Mouse (Mus musculus) forebrain, postnatal 0 days (tissue): ENCODE data around the gene Csta1. TPM values are rescaled to one million over a fixed set of nuclear protein-coding genes. Genes with fewer than 3 reads are reported as not detected.

Experiments used
- ATAC-seq: fragments of 200-750 bp; cut with Nextera tagmentation; 2 replicates; pipeline ENCODE4 v1.8.0; 2017; ENCODE audit warnings: mild to moderate bottlenecking, moderate library complexity
- DNase-seq: peaks from one replicate; pipeline ENCODE4 v3.0.0-alpha.2; 2015
- H3K27ac ChIP-seq: fragments of 300-500 bp; sonication (generic); 2 replicates; pipeline ENCODE4 v1.5.1; 2014; ENCODE audit warnings: low read depth, mild to moderate bottlenecking, antibody characterized with exemption, low read length, moderate library complexity, mixed read lengths
- H3K27me3 ChIP-seq: fragments of 300-500 bp; sonication (generic); 2 replicates; pipeline ENCODE4 v1.6.1; 2014; ENCODE audit warnings: mild to moderate bottlenecking, low read length, mixed read lengths; ENCODE audit not compliant: insufficient read depth
- H3K36me3 ChIP-seq: fragments of 300-500 bp; sonication (generic); 2 replicates; pipeline ENCODE4 v1.6.1; 2014; ENCODE audit warnings: mild to moderate bottlenecking, moderate library complexity; ENCODE audit not compliant: insufficient read depth
- H3K4me1 ChIP-seq: fragments of 300-500 bp; sonication (generic); 2 replicates; pipeline ENCODE4 v1.6.1; 2014; ENCODE audit warnings: antibody characterized with exemption; ENCODE audit not compliant: insufficient read depth
- H3K4me2 ChIP-seq: fragments of 300-500 bp; sonication (generic); 2 replicates; pipeline ENCODE4 v1.6.1; 2014; ENCODE audit warnings: low read depth, mild to moderate bottlenecking, moderate library complexity
- H3K4me3 ChIP-seq: fragments of 300-500 bp; sonication (generic); 2 replicates; pipeline ENCODE4 v1.5.1; 2014; ENCODE audit warnings: low read depth, low read length, mixed read lengths
- H3K9ac ChIP-seq: fragments of 300-500 bp; sonication (generic); 2 replicates; pipeline ENCODE4 v1.6.1; 2014; ENCODE audit warnings: mild to moderate bottlenecking
- H3K9me3 ChIP-seq: fragments of 300-500 bp; sonication (generic); 2 replicates; pipeline ENCODE4 v1.6.1; 2016; ENCODE audit warnings: low read length
- CTCF ChIP-seq: sonication (generic); IDR thresholded peaks from 2 replicates; pipeline ENCODE4 v1.5.1; 2016; ENCODE audit warnings: antibody characterized with exemption, control low read depth, low read depth
- WGBS: fragments of 180-500 bp; shearing (Covaris S2); extraction: QIAGEN DNeasy Blood & Tissue Kit; methylation state at CpG from one replicate; pipeline ENCODE4 v1.1.7; 2014; 5-methylcytosine and 5-hydroxymethylcytosine counted together
- polyA plus RNA-seq: library from polyadenylated mRNA; unstranded; fragments of >200 nt; fragmentation: Nextera tagmentation; extraction: Ambion mirVana; gene quantifications from 2 replicates; pipeline ENCODE4 v1.2.1, GENCODE M21; 2015
- total RNA-seq: library from RNA; depleted of rRNA; stranded (reverse); fragments of >200 nt; gene quantifications from 2 replicates; pipeline ENCODE4 v1.2.3, GENCODE M21; 2014; rRNA removed

The Csta1 gene
- total and polyA plus RNA-seq, 2 experiments from 2014 or later, result not detected

- no peak overlapping the region for H3K27ac ChIP-seq
- H3K4me1 ChIP-seq, result no peaks in the 10 kb centered on the region
- no peak overlapping the region for H3K4me3 ChIP-seq
- H3K9me3 ChIP-seq, result no peaks in the 10 kb centered on the region
- H3K4me2 ChIP-seq, result no peak overlapping the region
- DNase-seq (no peak), ATAC-seq (no peak)
- WGBS, result 89% methylated on average over 7 of the region's 7 CpGs
- TF ChIP-seq CTCF, result no peak
- no peak overlapping the region for H3K9ac ChIP-seq
- H3K27me3 ChIP-seq, result no peaks in the 10 kb centered on the region
- H3K36me3 ChIP-seq, result peaks cover 18% of the 10 kb centered on the region
These were observed 42.0 kb downstream of the Csta1 start for GRCm38 (mm10) chr16:36089065-36089464.

- DNase-seq (no peak), ATAC-seq (no peak)
- no peak overlapping the region for H3K9ac ChIP-seq
- H3K9me3 ChIP-seq, result no peaks in the 10 kb centered on the region
- no peaks in the 10 kb centered on the region for H3K27me3 ChIP-seq
- no peak overlapping the region for H3K4me2 ChIP-seq
- H3K27ac ChIP-seq, result no peak overlapping the region
- TF ChIP-seq CTCF, result no peak
- H3K4me3 ChIP-seq, result no peak overlapping the region
- H3K36me3 ChIP-seq, result peaks cover 23% of the 10 kb centered on the region
- WGBS, result 83% methylated on average over 4 of the region's 4 CpGs
- no peaks in the 10 kb centered on the region for H3K4me1 ChIP-seq
These were observed 43.2 kb downstream of the Csta1 start for GRCm38 (mm10) chr16:36087846-36088245.

- no peak for TF ChIP-seq CTCF
- DNase-seq, result no peak
- Histone ChIP-seq H3K4me2 (no peak overlapping the region), H3K4me1 (no peaks in the 10 kb centered on the region), H3K9ac (no peak overlapping the region), H3K27ac (no peak overlapping the region), H3K27me3 (no peaks in the 10 kb centered on the region), H3K36me3 (peaks cover 6% of the 10 kb centered on the region; the same call in 1 of the 2 replicates), H3K4me3 (no peak overlapping the region), H3K9me3 (no peaks in the 10 kb centered on the region)
- no peak for ATAC-seq
- 99% methylated on average over 3 of the region's 3 CpGs for WGBS
These were observed 51.1 kb downstream of the Csta1 start for GRCm38 (mm10) chr16:36079916-36080315.

- 89% methylated on average over 3 of the region's 3 CpGs for WGBS
- Histone ChIP-seq H3K27me3 (no peaks in the 10 kb centered on the region), H3K4me2 (no peak overlapping the region), H3K9me3 (no peaks in the 10 kb centered on the region), H3K4me1 (peaks cover 11% of the 10 kb centered on the region), H3K9ac (no peak overlapping the region), H3K36me3 (no peaks in the 10 kb centered on the region; the same call in 1 of the 2 replicates), H3K27ac (no peak overlapping the region), H3K4me3 (no peak overlapping the region)
- TF ChIP-seq CTCF, result no peak
- DNase-seq (no peak), ATAC-seq (no peak)
These were observed 56.3 kb downstream of the Csta1 start for GRCm38 (mm10) chr16:36074772-36075171.

- TF ChIP-seq CTCF, result no peak
- peak overlapping the region; percentile 96; the same call in 1 of the 2 replicates for H3K27ac ChIP-seq
- no peaks in the 10 kb centered on the region for H3K36me3 ChIP-seq
- peak overlapping the region; percentile 71 for H3K4me3 ChIP-seq
- peak overlapping the region; percentile 79 for H3K4me2 ChIP-seq
- ATAC-seq (no peak), DNase-seq (no peak)
- no peaks in the 10 kb centered on the region for H3K9me3 ChIP-seq
- H3K27me3 ChIP-seq, result no peaks in the 10 kb centered on the region
- WGBS, result 32% methylated on average over 8 of the region's 8 CpGs
- peak overlapping the region; percentile 83 for H3K9ac ChIP-seq
- H3K4me1 ChIP-seq, result peaks cover 16% of the 10 kb centered on the region
These were observed 58.5 kb downstream of the Csta1 start for GRCm38 (mm10) chr16:36072410-36073011.

GRCm38 (mm10) chr16:36071450-36072379 is 59.3 kb downstream of the Csta1 start, which contains the start of the genes Fam162a and Ccdc58:
Gene Fam162a, minus strand, starts transcription at chr16:36071594.
Gene Ccdc58, plus strand, starts transcription at chr16:36071685.
- H3K9me3 ChIP-seq, result no peaks in the 10 kb centered on the region
- H3K4me3 ChIP-seq, result peak within 1 kb of the TSS; percentile 71
- H3K9ac ChIP-seq, result peak within 1 kb of the TSS; percentile 83
- no peaks in the 10 kb centered on the region for H3K27me3 ChIP-seq
- peak; percentile 97 for ATAC-seq
- TF ChIP-seq CTCF, result peak; percentile 3; the same call in 1 of the 2 replicates
- H3K27ac ChIP-seq, result peak within 1 kb of the TSS; percentile 96
- peaks cover 16% of the 10 kb centered on the region for H3K4me1 ChIP-seq
- peak within 1 kb of the TSS; percentile 79 for H3K4me2 ChIP-seq
- 2% methylated on average over 72 of the region's 81 CpGs for WGBS
- DNase-seq, result peak; percentile 95
- no peaks in the 10 kb centered on the region for H3K36me3 ChIP-seq

- Histone ChIP-seq H3K27me3 (no peaks in the 10 kb centered on the region), H3K9ac (peak overlapping the region; percentile 83), H3K4me2 (peak overlapping the region; percentile 79), H3K4me3 (peak overlapping the region; percentile 71), H3K9me3 (no peaks in the 10 kb centered on the region), H3K4me1 (peaks cover 16% of the 10 kb centered on the region), H3K27ac (peak overlapping the region; percentile 96), H3K36me3 (no peaks in the 10 kb centered on the region)
- no peak for TF ChIP-seq CTCF
- WGBS, result 0% methylated on average over 16 of the region's 16 CpGs
- DNase-seq (no peak), ATAC-seq (peak; percentile 58; the same call in 1 of the 2 replicates)
These were observed 60.0 kb downstream of the Csta1 start for GRCm38 (mm10) chr16:36071071-36071449.

Other genes starting within 250 kb of the Csta1 start
- 3.3 and 5.1 TPM in 2 replicates for gene Parp9, start 192.8 kb downstream of the Csta1 start, total RNA-seq
- 2.3 and 3.2 TPM in 2 replicates for gene Parp9, start 192.8 kb downstream of the Csta1 start, polyA plus RNA-seq
- gene Dtx3l, start 192.1 kb downstream of the Csta1 start, total RNA-seq, result 1.2 and 2.3 TPM in 2 replicates
- 1.1 TPM in 2 replicates for gene Dtx3l, start 192.1 kb downstream of the Csta1 start, polyA plus RNA-seq
- gene Kpna1, start 152.5 kb downstream of the Csta1 start, total RNA-seq, result 83.2 and 97.1 TPM in 2 replicates
- 51.0 and 59.7 TPM in 2 replicates for gene Kpna1, start 152.5 kb downstream of the Csta1 start, polyA plus RNA-seq
- gene Wdr5b, start 90.1 kb downstream of the Csta1 start, total RNA-seq, result 8.8 and 12.2 TPM in 2 replicates
- gene Wdr5b, start 90.1 kb downstream of the Csta1 start, polyA plus RNA-seq, result 5.0 and 6.8 TPM in 2 replicates
- 27.4 and 48.2 TPM in 2 replicates for gene Fam162a, start 59.6 kb downstream of the Csta1 start, total RNA-seq
- gene Fam162a, start 59.6 kb downstream of the Csta1 start, polyA plus RNA-seq, result 139 and 178 TPM in 2 replicates
- 14.8 and 18.9 TPM in 2 replicates for gene Ccdc58, start 59.6 kb downstream of the Csta1 start, total RNA-seq
- 25.9 and 29.2 TPM in 2 replicates for gene Ccdc58, start 59.6 kb downstream of the Csta1 start, polyA plus RNA-seq
- gene Stfa2l1, start 25.6 kb upstream of the Csta1 start, total RNA-seq, result 3.8 TPM in 1 of 2 replicates, not detected in the other
- not detected in 2 replicates for gene Stfa2l1, start 25.6 kb upstream of the Csta1 start, polyA plus RNA-seq
- 2.8 and 5.3 TPM in 2 replicates for gene Gm5483, start 53.0 kb upstream of the Csta1 start, total RNA-seq
- 0.59 and 2.8 TPM in 2 replicates for gene Gm5483, start 53.0 kb upstream of the Csta1 start, polyA plus RNA-seq
- gene Gm5416, start 79.2 kb upstream of the Csta1 start, total RNA-seq, result not detected in 2 replicates
- gene Gm5416, start 79.2 kb upstream of the Csta1 start, polyA plus RNA-seq, result not detected in 2 replicates
- 0.86 and 2.9 TPM in 2 replicates for gene 2010005H15Rik, start 90.2 kb upstream of the Csta1 start, total RNA-seq
- gene 2010005H15Rik, start 90.2 kb upstream of the Csta1 start, polyA plus RNA-seq, result 0.74 TPM in 1 of 2 replicates, not detected in the other
- 1.0 TPM in 1 of 2 replicates, not detected in the other for gene Stfa1, start 145.7 kb upstream of the Csta1 start, total RNA-seq
- gene Stfa1, start 145.7 kb upstream of the Csta1 start, polyA plus RNA-seq, result 1.4 and 5.1 TPM in 2 replicates
- gene BC117090, start 203.1 kb upstream of the Csta1 start, total RNA-seq, result 4.4 TPM in 1 of 2 replicates, not detected in the other
- not detected in 2 replicates for gene BC117090, start 203.1 kb upstream of the Csta1 start, polyA plus RNA-seq
- gene BC100530, start 236.5 kb upstream of the Csta1 start, total RNA-seq, result 1.4 and 2.3 TPM in 2 replicates
- 2.3 and 2.7 TPM in 2 replicates for gene BC100530, start 236.5 kb upstream of the Csta1 start, polyA plus RNA-seq